Mouse (Mus musculus) forebrain, embryonic 14.5 days (tissue): ENCODE measurements around the gene Rnps1. TPM values are rescaled to one million over a fixed set of nuclear protein-coding genes. Genes with fewer than 3 reads are reported as not detected.

Experiments
- ATAC-seq: fragments of 200-750 bp; cut with Nextera tagmentation; 2 replicates; pipeline ENCODE4 v1.8.0; 2017; ENCODE audit warnings: mild to moderate bottlenecking, moderate library complexity
- DNase-seq: peaks from one replicate; pipeline ENCODE4 v3.0.0-alpha.2; 2015; ENCODE audit warnings: low spot score
- H3K27ac ChIP-seq: fragments of 300-500 bp; sonication (generic); 2 replicates; pipeline ENCODE4 v1.5.1; 2014; ENCODE audit warnings: low read depth, mild to moderate bottlenecking, control low read depth, low read length, moderate library complexity
- H3K27me3 ChIP-seq: fragments of 300-500 bp; sonication (generic); replicated peaks from 2 replicates; pipeline ENCODE4 v1.6.1; 2014; ENCODE audit warnings: low read length, control low read depth, mixed read lengths; ENCODE audit not compliant: control insufficient read depth, insufficient read depth
- H3K36me3 ChIP-seq: fragments of 300-500 bp; sonication (generic); 2 replicates; pipeline ENCODE4 v1.6.1; 2014; ENCODE audit warnings: low read length, control low read depth; ENCODE audit not compliant: control insufficient read depth, insufficient read depth
- H3K4me1 ChIP-seq: fragments of 300-500 bp; sonication (generic); 2 replicates; pipeline ENCODE4 v1.6.1; 2014; ENCODE audit warnings: antibody characterized with exemption, low read length, control low read depth; ENCODE audit not compliant: control insufficient read depth, insufficient read depth
- H3K4me2 ChIP-seq: fragments of 300-500 bp; sonication (generic); 2 replicates; pipeline ENCODE4 v1.6.1; 2014; ENCODE audit warnings: mild to moderate bottlenecking, control low read depth, low read length
- H3K4me3 ChIP-seq: fragments of 300-500 bp; sonication (generic); 2 replicates; pipeline ENCODE4 v1.5.1; 2014; ENCODE audit warnings: low read depth, low read length, control low read depth
- H3K9ac ChIP-seq: fragments of 300-500 bp; sonication (generic); 2 replicates; pipeline ENCODE4 v1.6.1; 2014; ENCODE audit warnings: mild to moderate bottlenecking, low read length, control low read depth, moderate library complexity
- H3K9me3 ChIP-seq: fragments of 300-500 bp; sonication (generic); replicated peaks from 2 replicates; pipeline ENCODE4 v1.6.1; 2016; ENCODE audit warnings: low read length, control low read depth, mixed read lengths; ENCODE audit not compliant: control insufficient read depth
- WGBS: fragments of 180-500 bp; shearing (Covaris S2); extraction: QIAGEN DNeasy Blood & Tissue Kit; methylation state at CpG from one replicate; pipeline ENCODE4 v1.1.7; 2014; 5-methylcytosine and 5-hydroxymethylcytosine counted together
- polyA plus RNA-seq: library from polyadenylated mRNA; unstranded; fragments of >200 nt; fragmentation: Nextera tagmentation; extraction: Ambion mirVana; gene quantifications from 2 replicates; pipeline ENCODE4 v1.2.1, GENCODE M21; 2014

Rnps1 gene
- polyA plus RNA-seq, 1 experiment from 2014 or later, result 304 TPM

DNA sequence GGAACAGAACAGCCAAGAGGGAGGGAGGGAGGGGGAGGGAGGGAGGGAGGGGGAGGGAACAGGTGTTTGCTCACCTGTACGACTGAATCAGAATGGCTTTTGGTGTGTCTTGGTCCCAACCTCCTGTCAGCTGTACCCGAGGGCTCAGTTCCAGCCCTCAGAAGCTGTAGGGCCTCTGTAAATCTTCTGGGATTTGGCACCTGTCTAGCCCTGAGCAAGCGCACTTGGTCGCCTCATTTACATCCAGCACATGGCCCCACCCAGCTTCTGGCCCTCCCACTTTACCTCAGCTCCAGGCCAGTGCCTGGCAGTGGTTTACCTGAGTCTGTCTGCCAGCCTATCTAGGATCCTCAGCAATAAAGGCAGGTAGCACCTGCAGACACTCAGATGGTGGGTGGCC lies 20.8 kb upstream of the Rnps1 start:
- Histone ChIP-seq H3K9me3 (no peaks in the 10 kb centered on the region), H3K36me3 (peaks cover 49% of the 10 kb centered on the region), H3K27ac (no peak overlapping the region), H3K4me3 (no peak overlapping the region), H3K4me2 (no peak overlapping the region), H3K4me1 (no peaks in the 10 kb centered on the region), H3K9ac (no peak overlapping the region), H3K27me3 (no peaks in the 10 kb centered on the region)
- ATAC-seq, result no peak
- no peak for DNase-seq
- WGBS, result 38% methylated on average over 4 of the region's 4 CpGs

DNA sequence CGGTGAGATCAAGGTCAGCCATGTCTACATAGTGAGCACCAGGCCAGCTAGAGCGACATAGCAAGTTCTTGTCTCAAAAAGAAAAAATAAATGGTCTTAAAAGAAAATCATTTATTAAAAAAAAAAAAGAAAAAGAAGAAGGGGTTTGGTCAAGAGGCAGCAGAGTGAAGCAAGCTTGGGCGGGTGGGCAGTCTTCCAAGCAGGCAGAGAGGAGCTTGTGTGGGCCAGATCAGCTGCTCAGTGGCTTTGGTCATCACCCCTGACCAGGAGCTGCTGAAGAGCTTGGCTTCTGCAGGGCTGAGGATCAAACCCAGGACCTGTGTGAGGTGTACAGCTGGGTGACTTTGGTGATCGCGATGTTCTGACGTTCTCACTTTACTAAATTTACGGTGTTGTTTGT lies 19.9 kb upstream of the Rnps1 start:
- DNase-seq (no peak), ATAC-seq (no peak)
- H3K27me3 ChIP-seq, result no peaks in the 10 kb centered on the region
- no peak overlapping the region for H3K9ac ChIP-seq
- H3K27ac ChIP-seq, result no peak overlapping the region
- no peaks in the 10 kb centered on the region for H3K4me1 ChIP-seq
- H3K4me2 ChIP-seq, result no peak overlapping the region
- H3K9me3 ChIP-seq, result no peaks in the 10 kb centered on the region
- H3K36me3 ChIP-seq, result peaks cover 47% of the 10 kb centered on the region
- no peak overlapping the region for H3K4me3 ChIP-seq
- 92% methylated on average over 7 of the region's 7 CpGs for WGBS

DNA sequence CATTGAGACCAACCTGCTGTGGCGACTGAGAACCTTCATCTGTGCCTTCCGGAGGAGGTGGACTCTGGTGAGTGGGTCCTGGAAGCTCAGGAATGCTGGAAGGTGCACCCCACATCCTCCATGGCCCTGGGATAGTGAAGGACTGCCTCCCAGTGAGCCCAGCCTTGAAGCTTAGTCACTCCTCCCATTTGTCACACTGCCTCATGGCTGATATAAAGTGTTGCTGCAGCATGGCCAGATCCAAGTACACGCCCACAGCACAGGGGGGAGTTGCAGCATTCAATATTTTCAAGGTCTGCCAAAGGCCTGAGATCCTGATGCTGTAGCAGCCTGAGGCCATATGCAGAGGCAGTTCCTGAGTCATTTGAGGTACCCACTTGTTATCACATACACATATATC lies 12.0 kb upstream of the Rnps1 start:
- Histone ChIP-seq H3K9me3 (no peaks in the 10 kb centered on the region), H3K27me3 (no peaks in the 10 kb centered on the region), H3K27ac (no peak overlapping the region), H3K9ac (no peak overlapping the region), H3K36me3 (peaks cover 83% of the 10 kb centered on the region), H3K4me2 (no peak overlapping the region), H3K4me3 (no peak overlapping the region), H3K4me1 (no peaks in the 10 kb centered on the region)
- DNase-seq (no peak), ATAC-seq (no peak)
- WGBS, result 82% methylated on average over 3 of the region's 3 CpGs

DNA sequence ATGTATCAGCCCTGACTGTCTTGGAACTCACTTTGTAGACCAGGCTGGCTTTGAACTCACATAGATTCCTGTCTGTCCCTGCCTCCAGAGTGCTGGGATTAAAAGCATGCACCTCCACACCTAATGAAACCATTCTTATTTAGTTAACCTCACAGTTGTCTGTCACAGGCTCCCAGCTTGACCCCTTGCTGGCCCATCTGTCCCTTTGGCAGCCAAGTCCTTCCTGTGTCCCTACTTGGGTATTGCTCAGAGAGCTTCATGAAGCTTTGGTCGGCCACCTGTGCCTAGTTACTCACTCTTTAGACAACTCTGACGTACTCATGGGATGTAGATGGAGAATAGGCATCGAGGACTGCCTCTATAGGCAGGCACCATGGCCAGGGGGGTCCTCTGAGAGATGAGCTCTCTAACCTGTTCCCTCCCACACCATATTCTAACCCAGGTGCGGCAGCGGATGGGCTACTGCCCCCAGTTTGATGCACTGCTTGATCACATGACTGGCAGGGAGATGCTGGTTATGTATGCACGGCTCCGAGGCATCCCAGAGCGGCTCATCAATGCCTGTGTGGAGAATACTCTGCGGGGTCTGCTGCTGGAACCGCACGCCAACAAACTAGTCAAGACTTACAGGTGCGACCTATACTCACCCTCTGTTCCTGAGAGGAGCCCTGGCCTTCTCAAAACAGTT lies 7.1 kb upstream of the Rnps1 start:
- no peak for DNase-seq
- Histone ChIP-seq H3K36me3 (peaks cover 87% of the 10 kb centered on the region), H3K9ac (no peak overlapping the region), H3K4me3 (no peak overlapping the region), H3K4me1 (no peaks in the 10 kb centered on the region), H3K27me3 (no peaks in the 10 kb centered on the region), H3K27ac (no peak overlapping the region), H3K9me3 (no peaks in the 10 kb centered on the region), H3K4me2 (no peak overlapping the region)
- no peak for ATAC-seq
- WGBS, result 87% methylated on average over 12 of the region's 12 CpGs

GRCm38 (mm10) chr17:24413557-24414211 lies 681 bp upstream of the Rnps1 start:
- DNase-seq (peak; percentile 4), ATAC-seq (peak; percentile 25)
- Histone ChIP-seq H3K9me3 (no peaks in the 10 kb centered on the region), H3K4me3 (peak overlapping the region; percentile 87), H3K36me3 (peaks cover 59% of the 10 kb centered on the region), H3K4me2 (peak overlapping the region; percentile 97), H3K27me3 (no peaks in the 10 kb centered on the region), H3K27ac (peak overlapping the region; percentile 89), H3K9ac (peak overlapping the region; percentile 73), H3K4me1 (peaks cover 15% of the 10 kb centered on the region)
- WGBS, result 38% methylated on average over 22 of the region's 22 CpGs

GRCm38 (mm10) chr17:24415011-24415410 lies 646 bp downstream of the Rnps1 start:
- H3K4me3 ChIP-seq, result peak overlapping the region; percentile 87
- peaks cover 15% of the 10 kb centered on the region for H3K4me1 ChIP-seq
- H3K9me3 ChIP-seq, result no peaks in the 10 kb centered on the region
- H3K36me3 ChIP-seq, result peaks cover 59% of the 10 kb centered on the region
- peak overlapping the region; percentile 89 for H3K27ac ChIP-seq
- H3K4me2 ChIP-seq, result peak overlapping the region; percentile 97
- H3K9ac ChIP-seq, result peak overlapping the region; percentile 94
- under 1% methylated on average over 21 of the region's 21 CpGs for WGBS
- DNase-seq (no peak), ATAC-seq (no peak)
- no peaks in the 10 kb centered on the region for H3K27me3 ChIP-seq

DNA sequence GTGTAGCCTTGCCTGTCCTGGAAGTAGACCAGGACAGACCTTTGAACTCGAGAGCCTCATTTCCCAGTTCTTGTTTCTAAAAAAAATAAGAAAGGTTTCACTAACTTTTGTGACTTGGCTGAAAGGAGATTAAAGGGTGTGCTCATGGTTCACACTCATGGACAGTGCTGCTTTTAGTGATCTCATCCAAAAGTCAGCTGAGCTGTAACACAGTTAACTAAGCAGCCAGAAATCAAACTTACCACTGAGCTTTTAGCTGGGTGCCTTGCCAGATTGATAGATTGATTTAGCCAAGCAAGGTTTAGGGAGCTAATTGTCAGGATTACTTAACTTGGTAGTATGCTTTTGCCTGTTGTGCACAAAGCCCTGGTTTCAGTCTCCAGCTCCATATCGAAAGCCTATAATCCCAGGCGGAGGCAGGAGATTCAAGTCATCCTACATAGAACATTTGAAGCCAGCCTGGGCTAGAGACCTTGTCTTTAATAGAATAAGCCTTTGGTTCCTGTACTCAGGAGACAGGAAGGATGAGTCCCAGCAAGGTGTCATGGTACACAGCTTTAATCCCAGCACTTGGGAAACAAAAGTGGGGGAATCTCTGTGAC lies 1.8 kb downstream of the Rnps1 start:
- peak overlapping the region; percentile 87 for H3K4me3 ChIP-seq
- no peaks in the 10 kb centered on the region for H3K27me3 ChIP-seq
- 80% methylated on average over 3 of the region's 3 CpGs for WGBS
- no peak for DNase-seq
- peaks cover 62% of the 10 kb centered on the region for H3K36me3 ChIP-seq
- H3K27ac ChIP-seq, result no peak overlapping the region
- H3K9ac ChIP-seq, result peak overlapping the region; percentile 94
- H3K4me2 ChIP-seq, result peak overlapping the region; percentile 97
- no peaks in the 10 kb centered on the region for H3K9me3 ChIP-seq
- ATAC-seq, result no peak
- H3K4me1 ChIP-seq, result peaks cover 15% of the 10 kb centered on the region

- H3K27me3 ChIP-seq, result no peaks in the 10 kb centered on the region
- ATAC-seq, result no peak
- WGBS, result 93% methylated on average over 4 of the region's 4 CpGs
- no peak overlapping the region for H3K27ac ChIP-seq
- H3K9ac ChIP-seq, result no peak overlapping the region
- DNase-seq, result no peak
- H3K4me1 ChIP-seq, result no peaks in the 10 kb centered on the region
- no peak overlapping the region for H3K4me2 ChIP-seq
- H3K36me3 ChIP-seq, result peaks cover 71% of the 10 kb centered on the region
- no peak overlapping the region for H3K4me3 ChIP-seq
- H3K9me3 ChIP-seq, result no peaks in the 10 kb centered on the region
Measured at GRCm38 (mm10) chr17:24423114-24423513, 8.7 kb downstream of the Rnps1 start.

DNA sequence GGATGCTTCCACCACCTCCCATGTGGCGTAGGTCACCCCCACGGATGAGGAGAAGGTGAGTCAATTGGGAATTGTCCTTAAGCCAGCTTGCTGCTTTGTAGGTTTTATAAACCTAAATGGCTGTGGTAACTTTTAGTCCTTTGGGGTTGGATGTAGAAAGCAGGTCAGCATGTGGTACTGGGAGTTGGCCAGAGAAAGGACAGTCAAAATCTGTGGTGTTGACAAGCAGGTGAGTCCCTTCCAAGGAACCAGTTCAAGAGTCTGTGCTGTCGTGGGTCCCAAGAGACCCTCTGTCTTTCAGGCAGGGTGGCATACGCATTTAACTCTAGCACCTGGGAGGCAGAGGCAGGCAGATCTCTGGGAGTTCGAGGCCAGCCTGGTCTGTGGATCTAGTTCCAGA lies 10.1 kb downstream of the Rnps1 start:
- no peak for DNase-seq

More for the DNA sequence above, 10.1 kb downstream of the Rnps1 start:
- H3K27me3 ChIP-seq, result no peaks in the 10 kb centered on the region
- no peaks in the 10 kb centered on the region for H3K4me1 ChIP-seq
- 95% methylated on average over 5 of the region's 5 CpGs for WGBS
- H3K9me3 ChIP-seq, result no peaks in the 10 kb centered on the region
- no peak overlapping the region for H3K27ac ChIP-seq
- H3K4me2 ChIP-seq, result no peak overlapping the region
- no peak overlapping the region for H3K9ac ChIP-seq
- no peak for ATAC-seq
- peaks cover 57% of the 10 kb centered on the region for H3K36me3 ChIP-seq
- H3K4me3 ChIP-seq, result no peak overlapping the region
